Mouse (Mus musculus) embryonic facial prominence, embryonic 10.5 days (tissue): ENCODE data around the gene Unc13b. TPM values are rescaled to one million over a fixed set of nuclear protein-coding genes. Genes with fewer than 3 reads are reported as not detected.

ENCODE experiments used
- DNase-seq: peaks from one replicate; pipeline ENCODE4 v3.0.0-alpha.2; 2017; ENCODE audit warnings: low spot score
- H3K27ac ChIP-seq: fragments of 300-500 bp; sonication (generic); replicated peaks from 2 replicates; pipeline ENCODE4 v1.5.1; 2016; ENCODE audit warnings: mild to moderate bottlenecking
- H3K27me3 ChIP-seq: fragments of 300-500 bp; sonication (generic); replicated peaks from 2 replicates; pipeline ENCODE4 v1.6.1; 2016; ENCODE audit warnings: low read depth, mild to moderate bottlenecking; ENCODE audit not compliant: poor library complexity, severe bottlenecking
- H3K36me3 ChIP-seq: fragments of 300-500 bp; sonication (generic); replicated peaks from 2 replicates; pipeline ENCODE4 v1.6.1; 2016; ENCODE audit warnings: mild to moderate bottlenecking, moderate library complexity
- H3K4me1 ChIP-seq: fragments of 300-500 bp; sonication (generic); 2 replicates; pipeline ENCODE4 v1.6.1; 2016
- H3K4me3 ChIP-seq: fragments of 300-500 bp; sonication (generic); 2 replicates; pipeline ENCODE4 v1.5.1; 2016; ENCODE audit warnings: mild to moderate bottlenecking, moderate library complexity
- H3K9me3 ChIP-seq: fragments of 300-500 bp; sonication (generic); 2 replicates; pipeline ENCODE4 v1.6.1; 2016; ENCODE audit warnings: mild to moderate bottlenecking
- WGBS: fragments of 180-500 bp; shearing (Covaris S2); methylation state at CpG from one replicate; pipeline ENCODE4 v1.1.7; 2016; 5-methylcytosine and 5-hydroxymethylcytosine counted together
- polyA plus RNA-seq: library from polyadenylated mRNA; unstranded; fragments of >200 nt; fragmentation: Nextera tagmentation; extraction: Ambion mirVana; gene quantifications from 2 replicates; pipeline ENCODE4 v1.2.1, GENCODE M21; 2016

Unc13b gene
- polyA plus RNA-seq, 1 experiment from 2014 or later, result 6.6 TPM

DNA sequence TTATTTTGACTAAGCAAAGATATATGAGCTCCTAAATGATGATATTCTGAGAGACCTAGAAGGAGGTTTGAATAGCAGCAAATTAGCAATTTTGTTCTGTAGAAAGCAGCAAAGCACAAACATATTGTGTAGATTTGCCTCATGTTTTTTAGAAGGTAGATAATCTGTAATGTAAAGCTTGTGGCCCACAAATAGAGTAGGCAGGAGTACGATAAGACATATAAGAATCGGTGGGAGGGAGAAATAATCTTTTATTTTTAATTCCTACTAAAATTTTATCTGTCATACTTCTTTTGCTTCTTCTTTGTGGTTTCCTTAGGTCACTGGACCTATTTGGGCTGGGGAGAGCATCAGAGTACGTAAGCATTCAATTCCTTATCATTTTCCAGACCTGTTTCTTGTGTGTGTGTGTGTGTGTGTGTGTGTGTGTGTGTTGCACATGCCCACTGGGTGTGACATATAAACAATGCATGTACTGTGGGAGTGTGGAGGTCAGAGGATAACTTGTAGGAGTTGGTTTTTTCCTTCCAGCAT lies 102.4 kb downstream of the Unc13b start:
- Histone ChIP-seq H3K4me3 (no peak overlapping the region), H3K27ac (no peak overlapping the region), H3K27me3 (no peaks in the 10 kb centered on the region), H3K36me3 (no peaks in the 10 kb centered on the region), H3K4me1 (peaks cover 11% of the 10 kb centered on the region), H3K9me3 (no peaks in the 10 kb centered on the region)
- DNase-seq, result no peak
- WGBS, result 92% methylated on average over 3 of the region's 3 CpGs

DNA sequence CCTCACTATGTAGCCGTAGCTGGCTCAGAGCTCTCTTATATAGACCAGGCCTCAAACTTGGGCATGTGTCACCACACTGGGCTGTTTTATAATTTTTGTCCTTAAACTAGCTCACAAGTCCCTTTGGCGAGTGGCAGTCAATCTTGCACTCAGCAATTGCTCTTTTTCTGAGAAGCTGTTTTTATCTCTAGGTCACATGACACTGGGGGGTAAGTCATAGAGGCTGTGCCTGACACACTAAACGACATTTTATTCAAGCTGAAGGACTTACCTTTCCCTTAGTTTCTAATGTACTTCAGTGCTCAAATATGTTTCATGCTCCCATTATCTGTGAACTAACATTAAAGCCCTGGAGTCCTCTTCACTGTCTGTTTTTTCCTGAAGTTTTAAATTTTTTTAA lies 104.5 kb downstream of the Unc13b start:
- Histone ChIP-seq H3K27me3 (no peaks in the 10 kb centered on the region), H3K36me3 (no peaks in the 10 kb centered on the region), H3K4me1 (peaks cover 11% of the 10 kb centered on the region), H3K4me3 (no peak overlapping the region), H3K27ac (no peak overlapping the region), H3K9me3 (no peaks in the 10 kb centered on the region)
- WGBS, result 83% methylated on average over 3 of the region's 3 CpGs
- no peak for DNase-seq

DNA sequence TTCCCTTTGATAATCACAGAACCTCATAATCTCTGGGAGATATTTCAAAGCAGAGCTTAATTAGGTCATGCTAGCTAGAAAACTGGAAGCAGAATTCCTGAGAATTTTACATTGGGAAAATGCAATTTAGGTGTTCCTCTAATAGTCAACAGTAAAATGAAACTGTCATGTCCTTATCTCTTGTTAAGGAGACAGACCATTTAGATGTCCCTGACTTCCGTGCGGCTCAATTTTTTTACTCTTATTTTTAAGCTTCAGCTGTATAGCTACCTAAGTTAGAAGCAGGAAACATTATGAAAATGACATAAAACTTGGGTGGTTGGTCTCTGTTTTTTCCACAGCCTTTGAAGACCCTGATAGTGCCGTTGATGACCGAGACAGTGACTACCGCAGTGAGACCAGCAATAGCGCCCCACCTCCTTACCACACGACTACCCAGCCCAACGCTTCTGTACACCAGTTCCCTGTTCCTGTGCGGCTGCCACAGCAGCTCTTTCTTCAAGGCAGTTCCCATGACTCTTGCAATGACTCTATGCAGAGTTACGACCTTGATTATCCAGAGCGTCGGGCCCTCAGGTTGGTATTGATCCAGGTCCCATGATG lies 106.8 kb downstream of the Unc13b start:
- Histone ChIP-seq H3K27me3 (no peaks in the 10 kb centered on the region), H3K27ac (no peak overlapping the region), H3K9me3 (no peaks in the 10 kb centered on the region), H3K4me3 (no peak overlapping the region), H3K36me3 (no peaks in the 10 kb centered on the region), H3K4me1 (no peaks in the 10 kb centered on the region)
- DNase-seq, result no peak
- WGBS, result 91% methylated on average over 12 of the region's 12 CpGs

DNA sequence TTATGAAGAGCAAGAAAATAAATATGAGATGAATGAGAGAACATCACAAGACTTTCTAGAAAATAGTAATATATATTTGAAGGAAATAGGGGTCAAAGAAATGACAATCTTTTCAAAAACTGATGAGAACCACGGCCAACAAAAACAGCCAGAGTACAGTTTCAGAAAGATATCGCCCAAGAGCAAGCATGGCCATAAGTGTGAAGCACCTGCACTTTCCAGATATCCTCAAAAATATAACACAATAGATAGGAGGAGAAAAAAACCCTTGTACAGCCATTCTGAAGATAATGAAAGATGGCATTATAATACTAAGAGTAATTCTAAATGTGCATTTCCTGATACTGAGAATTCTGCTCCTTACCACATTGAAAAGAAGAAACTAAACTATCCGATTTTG lies 111.3 kb downstream of the Unc13b start:
- Histone ChIP-seq H3K9me3 (no peaks in the 10 kb centered on the region), H3K4me3 (no peak overlapping the region), H3K4me1 (no peaks in the 10 kb centered on the region), H3K27ac (no peak overlapping the region), H3K36me3 (no peaks in the 10 kb centered on the region), H3K27me3 (no peaks in the 10 kb centered on the region)
- no peak for DNase-seq
- WGBS, result 79% methylated on average over 3 of the region's 3 CpGs

DNA sequence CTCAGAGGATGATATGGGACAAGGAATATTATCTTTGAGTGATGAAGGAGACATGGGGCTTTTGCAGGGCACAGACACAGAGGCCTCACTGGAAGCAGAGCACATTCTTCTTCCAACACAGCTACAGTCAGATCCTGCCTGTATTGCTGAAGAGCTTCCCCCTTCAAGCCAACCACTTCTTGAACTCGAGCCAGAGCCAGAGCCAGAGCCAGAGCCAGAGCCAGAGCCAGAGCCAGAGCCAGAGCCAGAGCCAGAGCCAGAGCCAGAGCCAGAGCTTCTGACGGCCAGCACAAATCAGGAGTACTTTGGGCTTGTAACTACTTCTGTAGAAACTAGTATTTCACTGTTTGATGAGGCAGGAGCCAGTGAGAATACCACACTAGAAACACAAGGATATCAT lies 118.4 kb downstream of the Unc13b start:
- H3K4me3 ChIP-seq, result no peak overlapping the region
- H3K9me3 ChIP-seq, result no peaks in the 10 kb centered on the region
- 74% methylated on average over 2 of the region's 2 CpGs for WGBS
- H3K27me3 ChIP-seq, result no peaks in the 10 kb centered on the region
- no peaks in the 10 kb centered on the region for H3K36me3 ChIP-seq
- no peak for DNase-seq
- no peaks in the 10 kb centered on the region for H3K4me1 ChIP-seq
- no peak overlapping the region for H3K27ac ChIP-seq

DNA sequence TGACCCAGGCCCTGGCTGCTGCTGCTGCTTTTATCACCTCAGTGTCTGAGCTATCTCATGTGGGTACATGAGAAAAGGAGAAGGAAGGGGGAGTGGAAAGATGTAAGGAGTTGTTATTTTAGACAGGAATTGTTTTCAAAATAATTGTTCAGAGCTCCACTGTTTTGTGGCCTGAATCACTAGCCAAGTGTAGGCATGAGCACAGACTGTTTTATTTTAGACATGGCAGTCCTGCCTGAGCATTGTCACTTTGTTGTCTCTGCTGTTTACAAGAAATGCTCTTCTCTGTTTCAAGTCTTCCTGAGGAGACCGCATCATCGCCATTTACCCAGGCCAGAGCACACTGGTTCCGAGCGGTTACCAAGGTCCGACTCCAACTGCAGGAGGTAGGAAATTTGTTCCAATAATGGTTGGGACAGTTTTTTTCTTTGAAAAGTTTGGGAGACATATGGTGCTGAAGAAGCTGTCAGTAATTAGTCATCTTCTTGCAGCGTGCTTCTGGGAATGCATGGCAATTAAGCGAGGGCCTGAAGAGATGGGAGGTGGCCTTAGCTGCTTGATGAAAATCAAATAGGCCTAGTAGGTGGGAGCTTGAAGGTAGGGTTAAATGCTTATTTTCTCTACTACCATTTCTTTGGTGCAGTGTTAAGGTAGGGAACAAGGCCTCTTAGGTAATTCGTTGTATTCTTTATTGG lies 123.9 kb downstream of the Unc13b start:
- no peak for DNase-seq
- Histone ChIP-seq H3K9me3 (no peaks in the 10 kb centered on the region), H3K36me3 (no peaks in the 10 kb centered on the region), H3K4me3 (no peak overlapping the region), H3K27ac (no peak overlapping the region), H3K27me3 (no peaks in the 10 kb centered on the region), H3K4me1 (no peaks in the 10 kb centered on the region)
- WGBS, result 91% methylated on average over 8 of the region's 8 CpGs

DNA sequence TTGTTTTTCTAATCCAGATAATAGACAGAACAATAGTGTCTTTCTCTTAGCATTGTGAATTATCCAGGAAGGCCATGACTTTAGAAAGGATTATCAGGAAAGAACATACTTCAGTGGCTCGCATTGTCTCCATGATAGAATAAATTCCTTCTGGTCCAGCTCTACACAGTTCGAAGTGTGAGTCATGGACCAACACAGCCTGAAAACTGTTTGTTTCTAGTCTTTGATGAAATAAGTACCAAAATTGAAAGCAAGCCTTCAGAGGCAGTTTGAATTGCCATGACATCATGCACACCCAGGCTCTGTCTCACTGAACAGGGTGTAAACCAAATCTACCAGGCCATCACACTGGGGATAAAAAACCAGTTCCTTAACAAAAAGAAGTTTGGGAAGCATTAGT lies 128.7 kb downstream of the Unc13b start:
- H3K4me3 ChIP-seq, result no peak overlapping the region

DNA sequence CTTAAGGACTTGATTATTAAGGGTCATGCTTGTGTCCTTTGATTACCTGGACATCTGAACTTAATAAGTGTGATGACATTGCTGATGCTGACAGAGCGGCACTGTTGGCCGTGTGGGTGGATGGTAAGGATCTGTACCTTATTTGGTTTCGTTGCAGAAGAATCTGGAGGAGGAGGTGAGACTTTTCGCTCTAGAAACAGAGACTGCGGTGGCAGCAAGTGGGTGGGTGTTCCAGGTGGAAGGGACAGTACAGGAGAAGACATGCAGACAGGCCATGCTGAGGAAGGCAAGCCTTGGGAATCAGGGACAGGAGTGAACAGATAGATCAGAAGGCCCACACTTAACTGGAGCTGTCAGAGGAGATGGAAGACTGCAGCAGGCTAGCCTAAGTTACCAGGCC lies 130.6 kb downstream of the Unc13b start:
- no peak for DNase-seq
- H3K9me3 ChIP-seq, result no peaks in the 10 kb centered on the region
- 79% methylated on average over 5 of the region's 5 CpGs for WGBS
- H3K4me3 ChIP-seq, result no peak overlapping the region
- no peaks in the 10 kb centered on the region for H3K27me3 ChIP-seq
- no peak overlapping the region for H3K27ac ChIP-seq
- no peaks in the 10 kb centered on the region for H3K4me1 ChIP-seq
- H3K36me3 ChIP-seq, result no peaks in the 10 kb centered on the region

More for the DNA sequence above, 128.7 kb downstream of the Unc13b start:
- Histone ChIP-seq H3K36me3 (no peaks in the 10 kb centered on the region), H3K27me3 (no peaks in the 10 kb centered on the region), H3K9me3 (no peaks in the 10 kb centered on the region), H3K27ac (no peak overlapping the region), H3K4me1 (no peaks in the 10 kb centered on the region)
- DNase-seq, result no peak
- WGBS, result 82% methylated on average over 2 of the region's 2 CpGs

DNA sequence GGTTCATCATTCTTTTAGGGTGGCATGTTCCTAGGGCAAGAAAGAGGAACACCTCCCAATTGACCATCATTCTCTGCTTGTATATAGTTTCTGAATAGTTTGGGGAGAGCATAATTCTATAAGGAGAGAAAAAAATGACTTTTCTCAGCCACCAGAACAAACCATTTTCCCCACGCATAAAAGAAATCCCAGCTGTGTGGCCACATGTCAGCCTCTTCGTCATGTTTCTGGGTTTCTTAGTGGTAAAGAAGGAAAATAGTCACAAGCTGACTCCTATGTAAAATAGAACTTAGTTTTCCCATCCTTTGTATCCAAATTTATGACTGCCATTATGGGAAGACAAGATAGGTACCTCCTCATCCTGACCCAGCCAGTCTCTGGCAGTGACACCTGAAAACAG lies 146.2 kb downstream of the Unc13b start:
- WGBS, result 92% methylated on average over 2 of the region's 2 CpGs
- no peak for DNase-seq

DNA sequence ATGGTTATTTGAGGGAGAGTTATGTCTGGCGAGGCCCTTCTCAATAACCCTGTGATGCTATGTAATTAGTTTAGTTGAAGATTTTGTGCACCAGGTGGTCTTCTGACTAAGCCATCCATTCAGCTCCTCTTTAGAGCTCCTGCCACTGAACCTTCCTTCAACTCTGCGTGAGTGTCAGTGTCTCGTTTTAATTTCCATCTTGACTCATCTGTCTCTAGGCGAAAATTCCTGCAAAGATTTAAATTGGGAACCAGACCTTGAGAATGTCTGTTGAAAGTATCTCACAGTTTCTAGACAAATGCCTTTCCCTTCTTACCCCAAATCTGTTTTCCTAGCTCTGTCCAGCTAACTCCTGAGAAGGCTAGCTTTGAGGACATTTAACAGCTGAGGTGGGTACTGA lies 146.8 kb downstream of the Unc13b start:
- Histone ChIP-seq H3K27ac (no peak overlapping the region), H3K9me3 (no peaks in the 10 kb centered on the region), H3K36me3 (0 out of 2 replicates have a peak, but pooled peaks cover 3% of the 10 kb centered on the region), H3K27me3 (no peaks in the 10 kb centered on the region), H3K4me3 (no peak overlapping the region), H3K4me1 (peaks cover 13% of the 10 kb centered on the region)
- DNase-seq, result no peak
- 64% methylated on average over 4 of the region's 4 CpGs for WGBS

More for the DNA sequence above, 146.2 kb downstream of the Unc13b start:
- H3K27me3 ChIP-seq, result no peaks in the 10 kb centered on the region
- H3K36me3 ChIP-seq, result 0 out of 2 replicates have a peak, but pooled peaks cover 3% of the 10 kb centered on the region
- no peak overlapping the region for H3K4me3 ChIP-seq
- H3K27ac ChIP-seq, result no peak overlapping the region
- H3K9me3 ChIP-seq, result no peaks in the 10 kb centered on the region
- H3K4me1 ChIP-seq, result peaks cover 13% of the 10 kb centered on the region

DNA sequence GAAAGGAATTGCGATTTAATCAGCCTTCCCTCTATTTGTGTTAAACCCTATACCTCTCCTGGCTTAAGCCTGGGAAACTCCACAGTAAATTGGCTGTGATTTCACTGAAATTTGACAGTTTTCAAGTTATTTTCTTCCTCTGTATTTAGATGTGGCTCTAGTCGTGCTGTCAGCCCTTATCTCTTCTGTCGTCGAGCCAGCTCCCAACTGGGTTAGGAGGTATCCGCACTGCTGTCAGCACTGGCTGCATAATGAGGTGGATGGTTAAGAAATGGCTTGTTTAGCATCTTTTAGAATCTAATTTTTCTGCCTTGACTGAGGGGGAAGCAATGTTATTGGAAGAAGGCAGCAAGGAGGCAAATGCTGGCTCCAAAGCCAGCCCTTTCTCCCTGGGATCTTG lies 148.2 kb downstream of the Unc13b start:
- Histone ChIP-seq H3K27ac (no peak overlapping the region), H3K9me3 (no peaks in the 10 kb centered on the region), H3K36me3 (no peaks in the 10 kb centered on the region), H3K4me3 (no peak overlapping the region), H3K27me3 (no peaks in the 10 kb centered on the region), H3K4me1 (peaks cover 13% of the 10 kb centered on the region)
- no peak for DNase-seq
- WGBS, result 74% methylated on average over 5 of the region's 5 CpGs

DNA sequence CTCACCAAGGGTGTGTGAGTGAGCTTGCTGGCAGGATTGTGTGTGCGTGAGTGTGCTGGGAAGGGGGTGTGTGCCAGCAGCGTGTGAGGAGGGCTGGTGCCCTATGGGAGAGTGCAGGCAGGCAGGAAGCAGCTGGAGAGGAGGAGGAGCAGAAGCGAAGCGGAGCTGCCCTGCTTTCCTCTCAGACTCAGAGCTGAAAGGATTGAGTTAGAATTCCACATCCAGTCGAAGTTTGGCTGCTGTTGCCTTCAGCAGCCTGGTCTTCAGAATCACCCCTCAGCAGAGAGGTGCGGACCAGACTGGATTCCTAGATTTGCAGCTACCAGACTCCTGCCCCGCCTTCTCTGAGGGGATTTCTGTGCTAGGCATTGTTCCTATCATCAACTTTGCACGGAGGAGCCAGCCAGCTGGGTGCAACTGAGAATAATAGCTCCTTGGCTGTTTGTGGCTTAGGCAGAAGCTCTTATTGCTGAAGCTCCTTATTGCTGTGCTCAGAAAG lies 150.4 kb downstream of the Unc13b start:
- no peaks in the 10 kb centered on the region for H3K9me3 ChIP-seq
- peak overlapping the region; percentile 48 for H3K4me3 ChIP-seq
- H3K27ac ChIP-seq, result peak overlapping the region; percentile 80
- no peaks in the 10 kb centered on the region for H3K27me3 ChIP-seq
- peak; percentile 50 for DNase-seq
- peaks cover 13% of the 10 kb centered on the region for H3K4me1 ChIP-seq
- H3K36me3 ChIP-seq, result no peaks in the 10 kb centered on the region
- WGBS, result 4% methylated on average over 8 of the region's 8 CpGs

DNA sequence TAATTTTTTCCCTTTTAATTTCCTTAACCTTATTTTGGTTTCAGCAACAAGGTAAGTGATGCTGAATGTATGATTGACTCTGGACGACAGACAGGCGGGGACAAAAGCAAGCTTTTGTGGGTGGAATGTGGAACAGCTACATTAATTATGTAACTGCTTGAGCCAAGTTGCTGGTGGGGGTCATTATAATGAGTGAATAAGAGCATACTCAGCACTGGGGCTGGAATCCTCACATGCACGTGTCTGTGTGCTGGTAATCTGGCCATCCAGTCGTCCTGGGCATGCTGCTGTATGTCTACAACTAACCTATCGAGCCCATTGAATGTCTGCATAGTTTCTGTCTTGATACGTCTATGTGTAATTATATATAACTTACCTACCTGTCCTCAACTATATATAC lies 150.9 kb downstream of the Unc13b start:
- peaks cover 13% of the 10 kb centered on the region for H3K4me1 ChIP-seq
- H3K27me3 ChIP-seq, result no peaks in the 10 kb centered on the region
- H3K4me3 ChIP-seq, result peak overlapping the region; percentile 48
- no peaks in the 10 kb centered on the region for H3K9me3 ChIP-seq
- peak overlapping the region; percentile 80 for H3K27ac ChIP-seq
- H3K36me3 ChIP-seq, result no peaks in the 10 kb centered on the region
- DNase-seq, result no peak
- WGBS, result 55% methylated on average over 6 of the region's 6 CpGs
